Mouse (Mus musculus): ENCODE measurements at regions not wholly inside any gene's neighbourhood (a gene's known extent, or its start where the extent isn't known, plus 50 kb on each side); places are given as distances from the start of the nearest gene placed in this dataset.

DNA sequence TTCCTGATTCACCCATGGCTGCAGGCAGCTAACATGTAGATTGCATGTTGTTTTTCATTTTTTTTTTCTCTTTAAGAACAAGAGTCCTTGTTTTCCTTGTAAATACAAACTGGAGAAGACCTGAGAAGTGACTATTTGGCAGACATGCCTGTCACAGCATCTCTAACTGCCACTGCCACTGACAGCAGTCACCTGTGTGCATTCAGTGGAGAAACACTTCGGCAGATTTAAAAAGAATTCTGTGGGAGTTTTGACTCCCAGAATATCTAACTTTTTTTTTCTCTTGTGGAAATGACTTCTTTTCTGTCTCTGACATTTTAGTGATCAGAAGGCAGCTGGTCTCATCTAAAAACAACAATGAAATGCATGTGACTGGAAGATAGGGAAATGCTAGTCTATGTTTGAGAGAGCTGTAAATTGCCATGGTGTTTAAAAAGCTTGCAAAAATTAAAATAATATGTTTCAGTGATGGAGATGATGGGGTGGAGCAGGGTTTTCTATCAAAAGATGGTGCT, 526.0 kb upstream of the Agtr1b start:
- ChIA-PET CTCF (no interaction called here), POLR2A (no interaction called here)

DNA sequence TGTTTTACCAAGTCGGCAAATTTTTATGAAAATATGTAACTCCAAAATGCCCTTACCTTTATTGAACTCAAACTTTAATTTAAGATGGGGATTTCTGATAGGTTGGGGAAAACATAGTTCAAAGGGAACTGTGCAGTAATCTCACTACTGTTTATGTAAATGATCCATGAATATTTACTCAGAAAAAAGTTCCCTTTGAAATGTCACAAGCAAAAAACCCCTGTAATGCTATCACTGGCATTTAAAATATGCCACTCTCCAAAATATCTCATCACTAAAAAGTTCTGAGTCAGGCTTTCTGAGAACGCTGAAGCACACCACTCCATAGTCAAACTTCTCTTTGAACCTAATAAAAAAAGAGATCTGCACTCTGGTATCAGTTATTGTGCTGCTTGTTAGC, 497.3 kb upstream of the Agtr1b start:
- POLR2A ChIA-PET = no interaction called here
- CTCF ChIA-PET = no interaction called here

- CTCF ChIA-PET = no interaction called here
- POLR2A ChIA-PET = no interaction called here
These were observed 464.1 kb upstream of the Agtr1b start for GRCm38 (mm10) chr3:20831038-20831437.

- POLR2A ChIA-PET = no interaction called here
- CTCF ChIA-PET = no interaction called here
These were observed 462.4 kb upstream of the Agtr1b start for GRCm38 (mm10) chr3:20829391-20829790.

GRCm38 (mm10) chr3:20828811-20829210, 461.8 kb upstream of the Agtr1b start:
- CTCF ChIA-PET = no interaction called here
- POLR2A ChIA-PET = no interaction called here

GRCm38 (mm10) chr3:20825661-20826334, 458.8 kb upstream of the Agtr1b start:
- CTCF ChIA-PET = no interaction called here
- POLR2A ChIA-PET = no interaction called here

GRCm38 (mm10) chr3:20822226-20822625, 455.2 kb upstream of the Agtr1b start:
- ChIA-PET POLR2A (no interaction called here), CTCF (interaction anchor here in 1 of 4 experiments (0.6 kb wide), 1 partner anchor 288 kb away, joined by 3 read pairs; no protein-coding TSS in a partner anchor)

- ChIA-PET CTCF (interaction anchor here in 1 of 4 experiments (0.6 kb wide), 1 partner anchor 288 kb away, joined by 3 read pairs; no protein-coding TSS in a partner anchor), POLR2A (no interaction called here)
These were observed 454.7 kb upstream of the Agtr1b start for GRCm38 (mm10) chr3:20821712-20822111.

DNA sequence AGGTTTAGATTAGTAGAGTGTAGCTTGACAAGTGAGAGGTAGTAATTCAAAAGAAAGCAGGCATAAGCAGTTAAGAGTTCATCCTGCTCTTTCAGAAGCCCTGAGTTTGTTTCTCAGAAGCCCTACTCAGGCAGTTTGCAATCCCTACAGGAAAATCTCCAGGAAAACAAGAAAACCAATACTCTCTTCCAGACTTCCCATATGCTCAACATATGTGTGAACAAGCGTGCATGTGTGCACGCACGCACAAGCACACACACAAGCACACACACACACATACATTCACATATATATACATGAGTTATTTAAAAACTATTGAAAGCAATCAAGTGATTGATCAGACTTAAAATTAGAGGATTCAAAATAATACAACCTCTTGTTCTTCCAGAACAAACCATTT, 453.1 kb upstream of the Agtr1b start:
- CTCF ChIA-PET = no interaction called here

GRCm38 (mm10) chr3:20819586-20819985, 452.6 kb upstream of the Agtr1b start:
- ChIA-PET POLR2A (interaction anchor here in 1 of 4 experiments (0.5 kb wide), 1 partner anchor 239 kb away, joined by 7 read pairs; no protein-coding TSS in a partner anchor), CTCF (no interaction called here)

More for the DNA sequence above, 453.1 kb upstream of the Agtr1b start:
- POLR2A ChIA-PET = no interaction called here

- ChIA-PET POLR2A (interaction anchor here in 1 of 4 experiments (0.6 kb wide), 1 partner anchor 68 kb away, joined by 3 read pairs; no protein-coding TSS in a partner anchor), CTCF (no interaction called here)
These were observed 449.6 kb upstream of the Agtr1b start for GRCm38 (mm10) chr3:20816613-20817012.

- POLR2A ChIA-PET = no interaction called here
- CTCF ChIA-PET = no interaction called here
These were observed 427.3 kb upstream of the Agtr1b start for GRCm38 (mm10) chr3:20794256-20794655.

DNA sequence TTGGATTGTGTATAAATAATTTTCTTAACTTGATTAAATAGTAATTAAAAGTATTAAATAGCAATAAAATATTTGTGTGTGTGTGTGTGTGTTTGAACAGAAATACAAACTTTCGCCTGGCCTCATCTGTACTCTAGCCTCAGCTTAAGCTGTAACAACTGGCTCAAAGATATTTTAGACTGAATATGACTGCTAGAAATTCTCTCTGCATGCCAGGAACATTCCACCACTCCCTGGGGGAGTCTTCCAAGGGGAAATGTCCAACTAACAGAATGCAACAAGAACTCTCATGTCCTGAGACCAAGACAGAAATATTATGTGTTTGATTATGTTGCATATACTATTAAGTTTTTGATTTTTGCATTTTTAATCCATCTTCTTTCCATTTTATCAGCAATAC, 425.5 kb upstream of the Agtr1b start:
- ChIA-PET POLR2A (no interaction called here), CTCF (no interaction called here)

GRCm38 (mm10) chr3:20777883-20778282, 410.9 kb upstream of the Agtr1b start:
- CTCF ChIA-PET = no interaction called here

GRCm38 (mm10) chr3:20776964-20777304, 410.0 kb upstream of the Agtr1b start:
- ChIA-PET POLR2A (no interaction called here), CTCF (no interaction called here)

More at GRCm38 (mm10) chr3:20777883-20778282, 410.9 kb upstream of the Agtr1b start:
- POLR2A ChIA-PET = no interaction called here

DNA sequence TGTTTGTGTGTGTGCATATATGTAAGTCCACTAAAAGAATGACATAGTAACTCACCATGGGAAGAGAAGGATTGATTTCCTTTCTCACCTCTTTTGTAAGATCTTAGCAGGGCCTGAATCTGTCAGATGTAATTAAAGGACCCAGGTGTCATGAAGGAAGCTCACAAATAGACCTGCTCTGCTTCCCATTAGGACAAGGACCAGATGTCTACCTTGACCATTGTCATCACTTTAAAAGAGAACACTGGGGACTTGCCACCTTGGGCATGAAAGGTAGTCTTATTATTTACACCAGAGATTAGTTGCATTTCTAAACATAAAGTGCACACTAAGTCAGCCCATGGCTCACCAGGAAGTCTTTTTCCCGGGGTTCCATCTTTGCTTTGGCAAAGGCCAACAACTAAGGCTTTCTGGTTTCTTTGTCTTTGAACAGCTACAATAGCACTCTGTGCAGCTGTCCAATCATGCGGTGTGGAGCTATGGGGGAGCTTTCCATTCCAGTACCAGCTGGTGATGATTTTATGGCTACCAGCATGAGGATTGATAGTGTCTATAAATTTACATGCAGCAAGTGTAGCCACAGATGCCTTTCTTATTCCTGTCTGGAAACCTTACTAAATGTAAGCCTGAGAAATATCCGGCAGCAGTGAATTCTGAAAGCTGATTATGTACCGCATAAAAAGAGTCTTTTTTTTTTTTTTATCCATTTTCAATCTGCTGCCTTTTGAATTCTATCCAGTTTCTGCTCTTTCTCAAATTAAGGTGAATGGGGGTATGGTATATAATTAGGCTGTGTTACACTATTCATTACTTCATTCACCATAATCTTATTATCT, 409.4 kb upstream of the Agtr1b start:
- CTCF ChIA-PET = no interaction called here

DNA sequence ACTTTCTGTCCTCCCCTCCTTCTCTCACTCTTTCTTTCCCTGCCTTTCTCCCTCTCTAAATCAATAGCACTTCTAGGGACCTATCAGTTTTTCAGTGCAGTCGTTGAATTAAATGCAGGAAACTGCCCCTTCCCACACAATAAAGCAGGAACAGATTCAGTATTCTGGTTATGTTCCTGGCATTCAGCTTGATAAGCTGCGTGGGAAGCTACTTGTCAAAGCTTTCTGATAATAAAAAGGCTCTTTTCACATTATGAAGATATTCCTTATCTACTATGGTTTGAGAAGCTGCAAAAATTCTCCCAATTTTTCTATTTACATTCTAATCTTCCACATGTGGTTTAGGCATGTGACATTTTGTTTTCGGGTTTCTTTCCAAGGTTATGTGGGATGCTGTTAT, 367.3 kb upstream of the Agtr1b start:
- ChIA-PET POLR2A (no interaction called here), CTCF (no interaction called here)

More for the DNA sequence above, 409.4 kb upstream of the Agtr1b start:
- POLR2A ChIA-PET = interaction anchor here in 1 of 4 experiments (0.5 kb wide), 1 partner anchor 360 kb away, joined by 3 read pairs; no protein-coding TSS in a partner anchor

- POLR2A ChIA-PET = no interaction called here
- CTCF ChIA-PET = no interaction called here
These were observed 365.0 kb upstream of the Agtr1b start for GRCm38 (mm10) chr3:20732005-20732404.

DNA sequence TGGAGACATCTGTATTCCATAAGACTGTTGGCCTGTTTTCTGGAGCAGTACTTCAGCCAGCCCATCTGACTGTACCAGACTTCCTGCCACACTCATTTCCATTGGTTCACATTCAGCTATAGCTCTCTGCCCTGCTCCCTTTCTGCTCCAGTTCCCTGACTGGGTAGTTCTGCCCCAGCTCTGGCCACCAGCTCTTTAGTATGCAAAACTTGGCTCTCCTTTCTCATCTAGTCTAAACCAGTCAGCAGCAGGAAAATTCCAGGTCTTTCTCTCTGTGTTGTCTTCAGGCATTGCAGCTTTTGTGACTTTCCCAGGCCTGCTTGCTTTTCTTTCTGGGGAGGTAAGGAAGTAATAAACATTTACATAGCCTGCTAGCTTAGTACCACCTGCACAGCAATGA, 363.5 kb upstream of the Agtr1b start:
- CTCF ChIA-PET = interaction anchor here in 1 of 4 experiments (0.6 kb wide), 1 partner anchor 84 kb away, joined by 6 read pairs; no protein-coding TSS in a partner anchor
- POLR2A ChIA-PET = interaction anchor here in 1 of 4 experiments (0.6 kb wide), 1 partner anchor 45 kb away, joined by 6 read pairs; no protein-coding TSS in a partner anchor

GRCm38 (mm10) chr3:20729776-20730175, 362.8 kb upstream of the Agtr1b start:
- POLR2A ChIA-PET = interaction anchor here in 1 of 4 experiments (0.6 kb wide), 1 partner anchor 10 kb away, joined by 7 read pairs; no protein-coding TSS in a partner anchor
- CTCF ChIA-PET = interaction anchor here in 1 of 4 experiments (0.6 kb wide), 1 partner anchor 85 kb away, joined by 6 read pairs; no protein-coding TSS in a partner anchor

DNA sequence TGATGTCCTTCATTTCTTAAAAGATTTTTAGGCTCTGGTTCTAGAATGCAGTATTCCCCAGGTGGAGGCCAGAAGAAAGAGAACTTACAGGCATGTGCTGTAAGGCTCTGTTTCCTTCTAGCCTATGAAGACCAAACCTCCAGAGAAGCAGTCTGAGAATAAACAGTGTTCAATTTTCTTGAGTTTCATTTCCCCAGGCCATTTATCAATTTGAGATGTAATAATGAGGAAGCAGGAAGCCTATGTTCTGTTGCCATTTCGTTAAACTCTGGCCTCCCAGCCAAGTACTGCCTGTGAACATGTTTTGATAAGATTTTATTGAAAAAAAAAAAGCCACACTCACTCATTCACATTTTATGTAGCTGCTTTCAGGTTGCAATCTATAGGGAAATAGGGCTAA, 347.7 kb upstream of the Agtr1b start:
- CTCF ChIA-PET = no interaction called here
- POLR2A ChIA-PET = no interaction called here

All from embryonic stem cell, embryonic (primary cell).